Mouse (Mus musculus): ENCODE measurements around the gene Nf1. TPM values are rescaled to one million over a fixed set of nuclear protein-coding genes. Genes with fewer than 3 reads are reported as not detected.

The Nf1 gene
- polyA plus RNA-seq, 1 experiment from 2014 or later, result 5.6 TPM

- Histone ChIP-seq H3K4me1 (replicated peaks) (peaks cover 3% of the 10 kb centered on the region; the same call in 1 of the 2 replicates), H3K27me3 (replicated peaks) (no peaks in the 10 kb centered on the region), H3K9ac (no peak overlapping the region), H3K4me3 (no peak overlapping the region), H3K27ac (ENCODE audit: poor library complexity, severe bottlenecking) (no peak overlapping the region), H3K4me2 (no peak overlapping the region), H3K9me3 (replicated peaks) (no peaks in the 10 kb centered on the region), H3K36me3 (peaks cover 37% of the 10 kb centered on the region)
- WGBS, result 88% methylated on average over 6 of the region's 6 CpGs
- no peak for ATAC-seq (ENCODE audit: insufficient number of reproducible peaks, low FRiP score)
Measured at GRCm38 (mm10) chr11:79403625-79404319, 64.3 kb downstream of the Nf1 start.

- 89% methylated on average over 7 of the region's 7 CpGs for WGBS
- H3K27me3 ChIP-seq (replicated peaks), result no peaks in the 10 kb centered on the region
- no peak overlapping the region for H3K4me2 ChIP-seq
- no peak overlapping the region for H3K9ac ChIP-seq
- no peaks in the 10 kb centered on the region for H3K9me3 ChIP-seq (replicated peaks)
- ATAC-seq (ENCODE audit: insufficient number of reproducible peaks, low FRiP score), result no peak
- H3K4me1 ChIP-seq (replicated peaks), result peaks cover 4% of the 10 kb centered on the region; the same call in 1 of the 2 replicates
- H3K36me3 ChIP-seq, result peaks cover 18% of the 10 kb centered on the region
- no peak overlapping the region for H3K4me3 ChIP-seq
- H3K27ac ChIP-seq (ENCODE audit: poor library complexity, severe bottlenecking), result no peak overlapping the region
Measured at GRCm38 (mm10) chr11:79413761-79414513, 74.4 kb downstream of the Nf1 start.

- Histone ChIP-seq H3K27me3 (replicated peaks) (no peaks in the 10 kb centered on the region), H3K9me3 (replicated peaks) (no peaks in the 10 kb centered on the region), H3K4me3 (no peak overlapping the region), H3K4me1 (replicated peaks) (no peaks in the 10 kb centered on the region), H3K36me3 (peaks cover 16% of the 10 kb centered on the region; the same call in 1 of the 2 replicates), H3K9ac (no peak overlapping the region), H3K27ac (ENCODE audit: poor library complexity, severe bottlenecking) (no peak overlapping the region), H3K4me2 (no peak overlapping the region)
- ATAC-seq (ENCODE audit: insufficient number of reproducible peaks, low FRiP score), result no peak
- WGBS, result 89% methylated on average over 5 of the region's 5 CpGs
Measured at GRCm38 (mm10) chr11:79422496-79422895, 83.0 kb downstream of the Nf1 start.

- no peak for ATAC-seq (ENCODE audit: insufficient number of reproducible peaks, low FRiP score)
- Histone ChIP-seq H3K9ac (no peak overlapping the region), H3K9me3 (replicated peaks) (no peaks in the 10 kb centered on the region), H3K4me2 (no peak overlapping the region), H3K27me3 (replicated peaks) (no peaks in the 10 kb centered on the region), H3K36me3 (peaks cover 17% of the 10 kb centered on the region), H3K4me3 (no peak overlapping the region), H3K4me1 (replicated peaks) (no peaks in the 10 kb centered on the region), H3K27ac (ENCODE audit: poor library complexity, severe bottlenecking) (no peak overlapping the region)
- 66% methylated on average over 4 of the region's 4 CpGs for WGBS
Measured at GRCm38 (mm10) chr11:79426571-79426970, 87.1 kb downstream of the Nf1 start.

GRCm38 (mm10) chr11:79427638-79428037 is 88.1 kb downstream of the Nf1 start:
- H3K9ac ChIP-seq, result no peak overlapping the region
- 0 out of 2 replicates have a peak, but pooled peaks cover 2% of the 10 kb centered on the region for H3K4me1 ChIP-seq (replicated peaks)
- peaks cover 11% of the 10 kb centered on the region for H3K36me3 ChIP-seq
- WGBS, result 3% methylated on average over 2 of the region's 2 CpGs
- ATAC-seq (ENCODE audit: insufficient number of reproducible peaks, low FRiP score), result no peak
- no peaks in the 10 kb centered on the region for H3K27me3 ChIP-seq (replicated peaks)
- H3K27ac ChIP-seq (ENCODE audit: poor library complexity, severe bottlenecking), result no peak overlapping the region
- H3K9me3 ChIP-seq (replicated peaks), result no peaks in the 10 kb centered on the region
- no peak overlapping the region for H3K4me2 ChIP-seq
- no peak overlapping the region for H3K4me3 ChIP-seq

GRCm38 (mm10) chr11:79435252-79435651 is 95.8 kb downstream of the Nf1 start:
- H3K36me3 ChIP-seq, result peaks cover 28% of the 10 kb centered on the region
- H3K9ac ChIP-seq, result no peak overlapping the region
- H3K4me1 ChIP-seq (replicated peaks), result 0 out of 2 replicates have a peak, but pooled peaks cover 4% of the 10 kb centered on the region
- no peaks in the 10 kb centered on the region for H3K27me3 ChIP-seq (replicated peaks)
- H3K4me2 ChIP-seq, result no peak overlapping the region
- no peak for ATAC-seq (ENCODE audit: insufficient number of reproducible peaks, low FRiP score)
- H3K27ac ChIP-seq (ENCODE audit: poor library complexity, severe bottlenecking), result no peak overlapping the region
- H3K4me3 ChIP-seq, result no peak overlapping the region
- H3K9me3 ChIP-seq (replicated peaks), result no peaks in the 10 kb centered on the region
- 86% methylated on average over 4 of the region's 4 CpGs for WGBS

- H3K36me3 ChIP-seq, result peaks cover 52% of the 10 kb centered on the region
Measured at GRCm38 (mm10) chr11:79448361-79448760, 108.9 kb downstream of the Nf1 start.

GRCm38 (mm10) chr11:79452966-79453365 is 113.5 kb downstream of the Nf1 start:
- no peaks in the 10 kb centered on the region for H3K9me3 ChIP-seq (replicated peaks)
- no peak for ATAC-seq (ENCODE audit: insufficient number of reproducible peaks, low FRiP score)
- H3K4me2 ChIP-seq, result no peak overlapping the region
- no peak overlapping the region for H3K4me3 ChIP-seq
- no peak overlapping the region for H3K9ac ChIP-seq
- peaks cover 62% of the 10 kb centered on the region for H3K36me3 ChIP-seq
- no peaks in the 10 kb centered on the region for H3K27me3 ChIP-seq (replicated peaks)
- no peaks in the 10 kb centered on the region for H3K4me1 ChIP-seq (replicated peaks)
- no peak overlapping the region for H3K27ac ChIP-seq (ENCODE audit: poor library complexity, severe bottlenecking)

More at GRCm38 (mm10) chr11:79448361-79448760, 108.9 kb downstream of the Nf1 start:
- Histone ChIP-seq H3K9me3 (replicated peaks) (no peaks in the 10 kb centered on the region), H3K4me3 (no peak overlapping the region), H3K27me3 (replicated peaks) (no peaks in the 10 kb centered on the region), H3K4me1 (replicated peaks) (no peaks in the 10 kb centered on the region), H3K9ac (no peak overlapping the region), H3K4me2 (no peak overlapping the region), H3K27ac (ENCODE audit: poor library complexity, severe bottlenecking) (no peak overlapping the region)
- no peak for ATAC-seq (ENCODE audit: insufficient number of reproducible peaks, low FRiP score)

GRCm38 (mm10) chr11:79457928-79458327 is 118.4 kb downstream of the Nf1 start:
- H3K4me1 ChIP-seq (replicated peaks), result 0 out of 2 replicates have a peak, but pooled peaks cover 5% of the 10 kb centered on the region
- H3K9ac ChIP-seq, result no peak overlapping the region
- no peak for ATAC-seq (ENCODE audit: insufficient number of reproducible peaks, low FRiP score)
- H3K4me2 ChIP-seq, result no peak overlapping the region
- H3K27me3 ChIP-seq (replicated peaks), result no peaks in the 10 kb centered on the region
- no peak overlapping the region; the same call in 1 of the 2 replicates for H3K27ac ChIP-seq (ENCODE audit: poor library complexity, severe bottlenecking)
- H3K4me3 ChIP-seq, result no peak overlapping the region
- peaks cover 51% of the 10 kb centered on the region for H3K36me3 ChIP-seq
- H3K9me3 ChIP-seq (replicated peaks), result no peaks in the 10 kb centered on the region
- WGBS, result 69% methylated on average over 3 of the region's 3 CpGs

GRCm38 (mm10) chr11:79459846-79460245 is 120.4 kb downstream of the Nf1 start:
- Histone ChIP-seq H3K9me3 (replicated peaks) (no peaks in the 10 kb centered on the region), H3K36me3 (peaks cover 44% of the 10 kb centered on the region), H3K4me1 (replicated peaks) (0 out of 2 replicates have a peak, but pooled peaks cover 5% of the 10 kb centered on the region), H3K27ac (ENCODE audit: poor library complexity, severe bottlenecking) (no peak overlapping the region), H3K9ac (no peak overlapping the region), H3K4me2 (no peak overlapping the region), H3K4me3 (no peak overlapping the region), H3K27me3 (replicated peaks) (no peaks in the 10 kb centered on the region)
- no peak for ATAC-seq (ENCODE audit: insufficient number of reproducible peaks, low FRiP score)
- WGBS, result 82% methylated on average over 4 of the region's 4 CpGs

- Histone ChIP-seq H3K4me2 (no peak overlapping the region), H3K27ac (ENCODE audit: poor library complexity, severe bottlenecking) (no peak overlapping the region), H3K4me3 (no peak overlapping the region), H3K36me3 (peaks cover 40% of the 10 kb centered on the region), H3K9me3 (replicated peaks) (no peaks in the 10 kb centered on the region), H3K4me1 (replicated peaks) (0 out of 2 replicates have a peak, but pooled peaks cover 5% of the 10 kb centered on the region), H3K27me3 (replicated peaks) (no peaks in the 10 kb centered on the region), H3K9ac (no peak overlapping the region)
- 93% methylated on average over 3 of the region's 3 CpGs for WGBS
- ATAC-seq (ENCODE audit: insufficient number of reproducible peaks, low FRiP score), result no peak
Measured at GRCm38 (mm10) chr11:79460756-79461450, 121.4 kb downstream of the Nf1 start.

Data from heart, embryonic 12.5 days (tissue).